Mouse (Mus musculus) heart, postnatal 0 days (tissue): ENCODE data around the gene Kdm4b.

Source experiments
- CTCF ChIP-seq: IDR thresholded peaks from 2 replicates; pipeline ENCODE4 v1.5.1; 2016; ENCODE audit warnings: antibody characterized with exemption, control low read depth, low read depth
- EP300 ChIP-seq: IDR thresholded peaks from 2 replicates; pipeline ENCODE4 v1.6.1; 2016; ENCODE audit warnings: antibody characterized with exemption, low read depth

DNA sequence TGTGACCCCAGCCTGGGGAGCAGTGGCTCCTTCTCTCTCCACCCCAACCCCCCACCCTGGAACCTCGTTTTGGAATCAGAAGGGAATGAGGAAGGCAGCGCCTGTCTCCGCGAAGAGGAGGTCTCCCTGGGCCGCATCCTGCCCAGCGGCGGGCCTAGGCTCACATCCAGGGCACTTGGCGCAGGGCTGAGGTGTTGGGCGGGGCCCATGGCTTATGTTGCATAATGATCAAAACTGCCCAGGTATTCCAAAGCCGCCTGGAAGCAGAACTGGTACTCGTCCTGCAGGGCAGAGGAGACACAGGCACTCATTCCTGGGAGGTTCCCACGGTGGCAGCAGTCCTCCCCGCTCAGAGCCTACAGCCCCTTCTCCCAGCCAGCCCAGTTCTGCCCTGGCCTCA lies 87.3 kb downstream of the Kdm4b start:
- TF ChIP-seq CTCF, result no peak
- no peak for TF ChIP-seq EP300
